Mouse (Mus musculus) Patski (cell line): ENCODE measurements at regions not wholly inside any gene's neighbourhood (a gene's known extent, or its start where the extent isn't known, plus 50 kb on each side); places are given as distances from the start of the nearest gene placed in this dataset.
"Not testable (repeated sequence)": the region's sequence is repeated elsewhere in the genome, so short reads cannot be mapped to it uniquely, and the experiment has no call there.

Experiments
- ATAC-seq: fragments of 100-300 bp; one replicate; pipeline ENCODE4 v1.8.0; 2021
- CTCF ChIA-PET: fragments of 350-600 bp; sonication (Branson Sonifier 250); formaldehyde crosslinking; loops from one replicate; lab custom pipeline; 2022; ENCODE audit warnings: inconsistent platforms; lab: Charles Lee
- POLR2A ChIA-PET: fragments of 350-600 bp; sonication (Branson Sonifier 250); formaldehyde crosslinking; loops from one replicate; lab custom pipeline; 2022; ENCODE audit warnings: antibody characterized with exemption, inconsistent platforms; lab: Charles Lee
- DNase-seq: peaks from one replicate; pipeline ENCODE4 v3.0.0-alpha.2; 2011; ENCODE audit warnings: low read depth, low spot score
- H3K27me3 ChIP-seq: fragments of 371-371 bp; one replicate; pipeline ENCODE4 v1.5.1; 2021
- CTCF ChIP-seq: fragments of 100-300 bp; IDR thresholded peaks from one replicate; pipeline ENCODE4 v1.5.1; 2021
- in situ Hi-C: fragments of 300-500 bp; cut with MboI; formaldehyde crosslinking; loops from 3 replicates; pipeline ENCODE4 v1.11.1; 2018; ENCODE audit warnings: low pct_unique_long_range_greater_than_20kb, mixed read lengths

GRCm38 (mm10) chr10:66641966-66642365 is 454.0 kb upstream of the Jmjd1c start:
- peaks cover 19% of the 10 kb centered on the region for H3K27me3 ChIP-seq
- CTCF ChIA-PET = no interaction called here
- in situ Hi-C loops = no loop called here
- ATAC-seq (no peak), DNase-seq (no peak)
- no peak for TF ChIP-seq CTCF
- POLR2A ChIA-PET = no interaction called here

GRCm38 (mm10) chr10:66643160-66643559 is 452.8 kb upstream of the Jmjd1c start:
- ChIA-PET CTCF (no interaction called here), POLR2A (no interaction called here)
- in situ Hi-C loops = no loop called here
- ATAC-seq (no peak), DNase-seq (no peak)
- peaks cover 16% of the 10 kb centered on the region for H3K27me3 ChIP-seq
- TF ChIP-seq CTCF = no peak

GRCm38 (mm10) chr10:66657520-66657919 is 438.4 kb upstream of the Jmjd1c start:
- ChIA-PET CTCF (no interaction called here), POLR2A (no interaction called here)
- TF ChIP-seq CTCF = no peak
- in situ Hi-C loops = no loop called here
- DNase-seq = no peak
- no peak for ATAC-seq
- H3K27me3 ChIP-seq = no peaks in the 10 kb centered on the region

- DNase-seq (no peak), ATAC-seq (no peak)
- CTCF ChIA-PET = no interaction called here
- in situ Hi-C loops = no loop called here
- no peak for TF ChIP-seq CTCF
- H3K27me3 ChIP-seq = no peaks in the 10 kb centered on the region
- POLR2A ChIA-PET = no interaction called here
Observed at GRCm38 (mm10) chr10:66683160-66683559, 412.8 kb upstream of the Jmjd1c start.

- DNase-seq, ATAC-seq, POLR2A ChIA-PET, CTCF ChIA-PET, H3K27me3 ChIP-seq, in situ Hi-C loops: not testable (repeated sequence)
Observed at GRCm38 (mm10) chr10:66689196-66689595, 406.7 kb upstream of the Jmjd1c start.

- POLR2A ChIA-PET = no interaction called here
- in situ Hi-C loops = no loop called here
Observed at GRCm38 (mm10) chr10:66694549-66695285, 401.2 kb upstream of the Jmjd1c start.

GRCm38 (mm10) chr10:66714926-66715325 is 381.0 kb upstream of the Jmjd1c start:
- in situ Hi-C loops, POLR2A ChIA-PET, ATAC-seq, DNase-seq, CTCF ChIA-PET, H3K27me3 ChIP-seq: not testable (repeated sequence)

More at GRCm38 (mm10) chr10:66694549-66695285, 401.2 kb upstream of the Jmjd1c start:
- TF ChIP-seq CTCF = no peak
- CTCF ChIA-PET = no interaction called here
- H3K27me3 ChIP-seq = no peaks in the 10 kb centered on the region
- ATAC-seq (no peak), DNase-seq (no peak)

- peak; percentile 13 for TF ChIP-seq CTCF
- POLR2A ChIA-PET = no interaction called here
- H3K27me3 ChIP-seq = no peaks in the 10 kb centered on the region
- DNase-seq = no peak
- in situ Hi-C loops = no loop called here
- ATAC-seq = no peak
- CTCF ChIA-PET = no interaction called here
Observed at GRCm38 (mm10) chr10:66717909-66718308, 378.0 kb upstream of the Jmjd1c start.

GRCm38 (mm10) chr10:66719796-66720195 is 376.1 kb upstream of the Jmjd1c start:
- no peak for ATAC-seq
- in situ Hi-C loops = no loop called here
- POLR2A ChIA-PET = no interaction called here
- CTCF ChIA-PET = no interaction called here
- no peak for DNase-seq
- TF ChIP-seq CTCF = peak; percentile 12
- no peaks in the 10 kb centered on the region for H3K27me3 ChIP-seq

GRCm38 (mm10) chr10:66733631-66734030 is 362.3 kb upstream of the Jmjd1c start:
- TF ChIP-seq CTCF = no peak
- peaks cover 4% of the 10 kb centered on the region for H3K27me3 ChIP-seq
- no peak for ATAC-seq
- ChIA-PET CTCF (interaction anchor here (1.1 kb wide), 1 partner anchor 9 kb away, joined by 3 read pairs; no protein-coding TSS in a partner anchor), POLR2A (no interaction called here)
- DNase-seq = no peak
- in situ Hi-C loops = no loop called here

GRCm38 (mm10) chr10:66734853-66735252 is 361.1 kb upstream of the Jmjd1c start:
- in situ Hi-C loops = no loop called here
- POLR2A ChIA-PET = no interaction called here
- peaks cover 4% of the 10 kb centered on the region for H3K27me3 ChIP-seq
- no peak for DNase-seq
- ATAC-seq = no peak
- TF ChIP-seq CTCF = peak; percentile 50
- CTCF ChIA-PET = no interaction called here

- no peak for ATAC-seq
- no peak for TF ChIP-seq CTCF
- ChIA-PET CTCF (no interaction called here), POLR2A (no interaction called here)
- in situ Hi-C loops = no loop called here
- H3K27me3 ChIP-seq = peaks cover 2% of the 10 kb centered on the region
- DNase-seq = no peak
Observed at GRCm38 (mm10) chr10:66739017-66739416, 356.9 kb upstream of the Jmjd1c start.
